Mouse (Mus musculus) regulatory T cell (primary cell): ENCODE measurements around the gene Ctsw.

ENCODE experiments used
- in situ Hi-C: fragments of 300-600 bp; cut with MboI, MseI; formaldehyde crosslinking; loops from one replicate; pipeline ENCODE4 v1.15.1; 2025; ENCODE audit warnings: high pct_unique_total_duplicates

Gene Ctsw

DNA sequence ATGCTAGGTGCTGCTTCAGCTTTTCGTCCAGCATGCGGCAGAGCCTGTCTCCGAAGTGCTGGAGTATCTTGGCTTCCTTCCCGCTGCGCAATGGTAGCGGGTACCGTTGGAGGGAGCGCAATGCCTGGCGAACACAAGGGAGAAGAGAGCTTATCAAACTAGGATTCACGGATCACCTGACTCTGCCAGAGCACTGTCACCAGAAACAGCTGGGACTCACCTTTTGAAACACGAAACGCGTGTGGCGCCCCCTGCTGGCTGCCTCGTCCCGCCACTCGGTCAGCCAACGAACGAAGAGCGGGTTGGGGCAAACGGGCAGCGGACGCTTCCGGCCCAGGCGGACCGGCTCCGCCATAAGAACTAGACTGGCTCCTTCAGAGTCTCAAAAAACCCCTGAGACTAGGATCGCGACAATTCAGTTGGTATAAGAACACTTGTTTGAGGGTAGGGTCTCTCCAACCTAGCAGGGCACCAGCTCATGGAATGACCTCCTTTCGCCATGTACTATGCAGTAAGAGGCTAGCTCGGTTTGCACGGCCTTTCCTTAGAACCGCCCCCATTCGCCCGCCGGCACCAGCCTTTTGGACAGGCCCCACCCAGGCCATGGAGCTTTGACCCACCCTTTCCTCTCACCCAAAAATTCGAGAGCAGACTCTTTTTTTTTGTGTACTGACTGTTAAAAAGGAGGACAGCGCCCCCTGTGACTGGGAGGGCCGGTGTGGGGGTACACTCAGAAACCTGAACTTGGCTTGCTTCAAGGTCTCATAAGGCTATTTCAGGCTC is 19.7 kb upstream of the Ctsw start, which contains the start of gene Mus81:
Gene Mus81 (minus strand): TSS at position 635 of the 783 bp plus-strand sequence.
- in situ Hi-C loops = no loop called here

DNA sequence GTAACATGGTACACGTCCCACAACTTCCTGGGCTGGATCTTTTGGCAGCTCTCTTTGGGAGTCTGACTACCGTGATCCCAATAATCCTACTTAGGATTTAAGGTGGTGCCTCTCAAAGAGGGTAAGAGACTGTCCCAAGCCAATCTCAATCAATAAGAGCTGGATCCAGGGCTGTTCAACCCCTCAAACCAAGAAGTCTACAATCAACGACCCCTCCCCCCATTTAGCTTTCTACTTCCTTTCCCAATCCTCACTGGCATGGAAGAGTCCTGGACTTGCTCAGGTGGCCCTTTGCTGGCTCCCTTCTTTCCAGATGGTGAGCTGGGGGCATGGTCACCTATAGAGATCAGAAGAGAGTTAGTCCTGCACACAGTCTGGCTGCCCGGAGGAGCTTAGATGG is 18.5 kb upstream of the Ctsw start:
- in situ Hi-C loops = no loop called here

DNA sequence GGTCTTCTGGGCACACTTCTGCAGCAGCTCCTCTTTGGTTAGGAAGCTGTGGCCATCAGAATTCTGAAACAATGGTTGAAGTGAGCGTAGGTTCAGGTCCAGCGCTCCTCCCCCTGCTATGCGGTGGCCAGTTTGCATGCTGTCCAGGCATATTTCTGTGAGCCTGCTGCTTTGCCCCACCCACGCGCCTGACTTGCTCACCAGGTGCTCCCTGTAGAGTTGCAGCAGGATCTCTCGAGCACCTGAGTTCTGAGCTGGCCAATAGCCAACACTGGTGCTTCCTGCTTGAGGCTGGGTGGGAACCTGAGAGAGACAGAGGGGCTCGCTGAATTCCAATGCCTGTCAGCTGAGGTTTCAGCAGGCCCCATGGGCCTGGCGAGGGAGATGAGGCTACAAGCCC is 18.0 kb upstream of the Ctsw start:
- in situ Hi-C loops = no loop called here

DNA sequence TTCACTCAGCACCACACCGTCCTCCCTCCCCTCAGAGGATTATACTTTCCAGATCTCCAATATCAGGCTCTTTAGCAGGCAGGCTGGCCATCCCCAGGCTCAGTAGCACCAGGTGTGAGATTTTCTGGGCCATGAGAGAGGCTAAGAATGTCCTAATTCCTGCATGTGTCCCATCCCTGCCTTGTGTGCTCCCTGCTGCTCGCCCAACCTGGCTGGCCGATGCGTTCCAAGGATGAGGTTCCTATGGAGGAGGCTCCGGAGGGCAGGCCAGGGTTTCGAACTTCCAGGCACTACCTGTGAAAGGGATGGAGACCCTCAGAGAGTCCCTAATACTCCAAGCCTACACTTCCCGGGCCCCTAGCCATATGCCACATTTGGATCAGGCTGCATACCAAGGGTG is 17.5 kb upstream of the Ctsw start:
- in situ Hi-C loops = no loop called here

DNA sequence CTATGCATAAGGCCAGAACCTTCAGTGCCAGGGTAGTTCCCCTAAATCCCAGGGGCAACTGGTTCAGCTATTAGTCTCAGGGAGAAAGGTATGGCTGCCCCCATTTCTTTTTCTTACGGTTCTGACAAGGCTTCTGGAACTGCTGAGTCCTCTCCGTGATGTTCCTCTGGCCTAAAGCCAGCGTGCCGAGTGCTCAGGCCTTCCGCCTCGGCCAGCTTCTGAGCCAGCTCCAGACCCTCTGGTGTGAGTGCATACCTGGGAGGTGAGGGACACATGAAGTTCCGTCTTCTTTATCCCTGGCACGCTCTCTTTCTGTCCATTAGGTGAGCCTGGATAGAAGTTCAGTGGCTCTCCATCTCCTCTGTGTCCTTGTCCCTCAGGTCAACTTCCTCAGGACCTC is 17.1 kb upstream of the Ctsw start:
- in situ Hi-C loops = no loop called here

DNA sequence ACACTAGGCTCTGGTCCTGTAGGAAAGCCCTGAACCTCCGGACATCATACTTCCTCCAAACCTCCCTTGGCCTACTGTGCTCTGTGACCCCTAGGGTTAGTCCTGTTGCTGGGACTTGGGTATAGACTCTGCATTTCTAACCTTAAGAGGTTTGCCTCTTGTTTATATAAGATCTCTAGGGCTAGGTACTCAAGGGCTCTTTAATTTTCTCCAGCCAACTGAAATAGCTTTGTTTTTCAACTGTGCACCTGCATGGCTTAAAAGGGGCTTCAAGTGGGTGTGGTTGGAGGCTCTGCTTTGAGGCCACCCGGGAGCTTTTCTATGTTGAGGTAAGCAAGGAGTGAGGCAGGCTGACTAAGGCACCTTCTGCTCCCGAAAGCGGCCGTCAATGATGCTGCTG is 16.2 kb upstream of the Ctsw start:
- in situ Hi-C loops = no loop called here

DNA sequence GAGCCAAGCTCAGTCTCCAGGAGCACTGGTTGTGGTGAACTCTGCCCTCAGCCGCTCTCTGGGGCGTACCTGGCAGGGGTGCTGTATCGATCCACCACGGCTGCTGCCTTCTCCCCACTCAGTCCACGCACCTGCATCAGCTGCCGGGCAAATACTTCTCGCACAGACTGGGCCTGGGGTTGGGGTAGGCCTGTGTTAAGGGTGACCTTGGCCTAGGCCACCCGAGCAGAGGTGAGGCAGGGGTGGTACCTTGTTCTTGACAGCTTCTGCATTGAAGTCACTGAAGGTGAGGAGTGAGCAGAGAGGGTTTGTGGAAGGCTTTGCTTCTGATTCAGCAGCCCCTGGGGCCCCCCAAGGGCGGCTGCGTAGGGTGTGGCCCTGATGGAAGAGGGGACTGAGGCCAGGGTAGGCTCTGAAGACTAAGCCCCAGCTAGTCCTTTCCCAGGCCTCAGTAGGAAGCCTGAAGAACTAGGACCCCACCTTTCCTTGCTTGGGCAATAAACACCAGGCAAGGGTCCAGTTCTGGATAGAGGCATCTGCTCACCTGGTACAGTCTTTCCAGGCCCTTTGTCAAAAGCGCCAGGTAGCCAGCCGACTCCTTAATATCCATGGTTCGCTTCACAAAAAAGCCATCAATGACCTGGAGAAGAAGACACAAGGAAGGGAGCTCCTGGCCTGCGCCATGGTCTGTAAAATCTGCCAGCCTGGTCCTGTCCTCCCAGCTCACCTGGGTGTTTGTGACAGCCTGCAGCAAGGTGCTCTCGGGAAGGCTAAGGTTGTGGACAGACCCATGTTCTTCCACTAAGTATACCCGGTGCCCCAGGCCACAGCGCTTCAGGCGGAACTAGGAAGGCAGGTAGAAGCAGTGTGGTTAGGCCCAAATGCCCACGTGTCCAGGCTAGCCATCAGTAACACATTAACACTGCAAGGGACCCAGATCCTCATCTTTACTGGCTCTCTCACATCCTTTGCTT is 15.4 kb upstream of the Ctsw start:
- in situ Hi-C loops = no loop called here

DNA sequence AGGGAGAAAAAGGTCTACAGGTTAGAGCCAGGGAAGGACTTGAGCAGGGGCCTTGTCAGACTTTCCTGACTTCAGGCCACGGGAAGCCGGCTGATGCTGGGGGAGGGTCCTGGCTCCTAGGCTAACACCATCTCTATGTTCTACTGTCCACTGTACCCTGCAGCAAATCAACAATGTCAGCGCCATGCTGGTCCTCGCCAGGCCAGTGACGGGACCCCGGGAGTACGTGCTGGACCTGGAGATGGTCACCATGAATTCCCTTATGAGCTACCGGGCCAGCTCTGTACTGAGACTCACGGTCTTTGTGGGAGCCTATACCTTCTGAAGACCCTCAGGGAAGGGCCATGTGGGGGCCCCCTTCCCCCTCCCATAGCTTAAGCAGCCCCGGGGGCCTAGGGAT is 13.1 kb upstream of the Ctsw start:
- in situ Hi-C loops = no loop called here

DNA sequence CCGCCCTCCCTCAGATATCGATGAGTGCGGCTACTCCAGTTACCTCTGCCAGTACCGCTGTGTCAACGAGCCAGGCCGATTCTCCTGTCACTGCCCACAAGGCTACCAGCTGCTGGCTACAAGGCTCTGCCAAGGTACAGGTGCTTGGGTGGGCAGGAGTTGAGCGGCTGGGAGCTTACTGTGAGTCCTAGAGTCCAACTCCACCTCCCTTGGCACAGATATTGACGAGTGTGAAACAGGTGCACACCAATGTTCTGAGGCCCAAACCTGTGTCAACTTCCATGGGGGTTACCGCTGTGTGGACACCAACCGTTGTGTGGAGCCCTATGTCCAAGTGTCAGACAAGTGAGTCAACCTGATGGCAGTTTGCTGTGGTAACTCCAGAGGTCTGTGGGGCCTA is 11.7 kb upstream of the Ctsw start:
- in situ Hi-C loops = no loop called here

DNA sequence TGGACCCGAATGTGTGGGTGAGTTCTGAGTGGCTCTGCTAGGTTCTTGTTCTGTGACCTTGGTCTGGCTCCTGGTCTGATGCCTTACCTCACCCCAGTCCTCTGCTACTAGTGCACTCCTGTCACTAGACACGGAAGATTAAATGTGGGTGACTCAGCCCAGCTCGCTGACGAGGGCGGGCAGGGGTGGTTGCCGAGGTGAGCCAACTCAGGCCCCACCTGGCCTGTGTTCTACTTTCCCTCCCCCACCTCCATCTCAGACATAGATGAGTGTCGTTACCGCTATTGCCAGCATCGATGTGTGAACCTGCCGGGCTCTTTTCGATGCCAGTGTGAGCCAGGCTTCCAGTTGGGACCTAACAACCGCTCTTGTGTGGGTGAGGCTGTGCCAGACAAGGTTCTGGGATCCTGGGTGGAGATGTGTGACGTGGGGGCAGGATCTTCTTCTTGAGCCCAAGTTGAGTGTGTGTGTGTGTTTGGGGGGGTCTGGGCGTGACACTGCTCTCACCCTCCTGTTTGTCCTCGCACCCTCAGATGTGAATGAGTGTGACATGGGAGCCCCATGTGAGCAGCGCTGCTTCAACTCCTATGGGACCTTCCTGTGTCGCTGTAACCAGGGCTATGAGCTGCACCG is 9.5 kb upstream of the Ctsw start:
- in situ Hi-C loops = no loop called here

DNA sequence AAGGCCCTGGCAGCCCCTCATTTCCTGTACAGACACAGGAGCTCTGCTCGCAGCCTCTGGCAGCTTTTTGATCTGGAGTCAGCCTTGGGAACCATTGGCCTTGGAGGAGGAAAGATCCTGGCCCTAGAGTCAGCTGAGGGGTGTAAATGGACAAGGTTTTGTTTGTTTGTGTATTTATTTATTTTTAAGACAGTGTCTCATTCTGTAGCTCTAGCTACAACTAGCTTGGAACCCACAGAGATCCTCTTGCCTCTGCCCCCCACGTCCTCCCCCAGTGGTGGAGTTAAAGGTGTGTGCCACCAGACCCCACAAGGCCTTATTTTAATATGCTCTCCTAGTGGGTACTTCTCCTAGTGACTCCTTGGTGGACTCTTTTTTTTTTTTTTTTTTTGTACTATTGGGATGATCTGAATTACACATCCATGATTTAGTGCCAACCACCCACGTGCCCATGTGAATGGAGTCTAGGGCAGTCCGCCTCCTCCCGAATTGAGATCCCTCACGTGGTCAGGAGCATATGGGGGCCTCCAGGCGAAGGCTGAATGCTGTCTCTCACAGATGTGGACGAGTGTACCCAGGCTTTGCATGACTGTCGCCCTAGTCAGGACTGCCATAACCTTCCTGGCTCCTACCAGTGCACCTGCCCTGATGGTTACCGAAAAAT is 8.8 kb upstream of the Ctsw start:
- in situ Hi-C loops = no loop called here

DNA sequence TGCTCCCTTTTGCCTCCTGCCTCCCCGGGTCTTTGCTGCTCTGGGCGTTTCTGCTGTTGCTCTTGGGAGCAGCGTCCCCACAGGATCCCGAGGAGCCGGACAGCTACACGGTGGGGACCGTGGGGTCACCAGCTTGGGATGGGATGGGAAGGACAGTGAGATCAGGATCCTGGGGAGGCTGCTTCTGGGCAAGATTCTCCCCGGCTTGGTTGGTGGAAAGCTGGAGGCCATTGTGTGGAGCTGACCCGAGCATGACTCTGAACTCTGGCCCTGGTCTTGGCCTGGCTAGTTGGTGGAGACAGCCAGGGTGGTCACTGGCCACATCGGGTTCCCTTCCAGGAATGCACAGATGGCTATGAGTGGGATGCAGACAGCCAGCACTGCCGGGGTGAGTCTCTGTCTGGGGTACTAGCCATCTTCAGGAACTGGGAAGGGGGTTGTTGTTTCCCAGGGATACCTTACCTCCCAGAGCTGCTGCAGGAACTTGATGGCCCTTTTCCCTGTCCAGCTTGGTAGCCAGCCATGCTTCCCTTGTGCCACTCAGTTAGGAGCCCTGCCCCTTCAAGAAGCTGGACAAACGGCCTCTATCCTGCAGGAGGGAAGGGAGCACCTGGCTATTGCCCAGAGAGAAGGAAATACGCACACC is 6.9 kb upstream of the Ctsw start:
- in situ Hi-C loops = no loop called here

DNA sequence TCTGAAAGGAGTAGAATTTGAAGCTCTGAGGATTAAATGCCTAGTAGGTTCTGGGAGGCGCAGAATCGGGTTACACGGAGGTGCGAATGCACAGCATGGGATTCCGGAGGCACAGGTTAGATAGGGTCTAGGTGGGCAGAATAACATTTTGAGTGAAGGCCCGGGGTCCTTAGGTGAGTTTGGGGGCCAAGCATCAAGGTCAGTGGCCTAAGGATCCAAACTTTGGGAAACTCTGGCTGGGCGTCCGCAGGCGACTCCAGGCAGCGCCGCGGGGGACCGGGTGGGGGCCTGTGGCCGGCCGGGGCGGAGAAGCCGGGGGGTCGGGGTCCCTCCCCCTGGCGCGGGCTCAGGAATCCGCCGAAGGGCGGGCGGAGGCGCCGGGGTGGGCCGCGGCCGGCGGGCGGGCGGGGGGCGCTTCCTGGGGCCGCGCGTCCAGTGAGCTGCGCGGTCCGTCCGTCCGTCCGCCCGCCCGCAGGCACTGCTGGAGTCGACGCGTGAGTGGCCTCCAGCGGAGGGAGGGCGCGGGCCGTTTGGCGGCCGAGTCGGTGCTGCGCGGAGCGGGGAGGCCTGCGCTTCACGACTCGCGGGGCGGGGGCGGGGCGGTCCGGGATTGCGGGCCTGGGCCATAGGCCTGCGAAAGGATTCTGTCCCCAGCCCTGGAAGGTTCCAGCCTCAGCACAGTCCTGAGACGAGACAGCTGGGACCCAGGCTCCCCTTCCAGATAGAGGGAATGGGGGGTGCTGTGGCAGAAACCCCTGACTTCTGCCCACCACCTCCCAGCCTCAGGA is 6.2 kb upstream of the Ctsw start:
- in situ Hi-C loops = no loop called here

DNA sequence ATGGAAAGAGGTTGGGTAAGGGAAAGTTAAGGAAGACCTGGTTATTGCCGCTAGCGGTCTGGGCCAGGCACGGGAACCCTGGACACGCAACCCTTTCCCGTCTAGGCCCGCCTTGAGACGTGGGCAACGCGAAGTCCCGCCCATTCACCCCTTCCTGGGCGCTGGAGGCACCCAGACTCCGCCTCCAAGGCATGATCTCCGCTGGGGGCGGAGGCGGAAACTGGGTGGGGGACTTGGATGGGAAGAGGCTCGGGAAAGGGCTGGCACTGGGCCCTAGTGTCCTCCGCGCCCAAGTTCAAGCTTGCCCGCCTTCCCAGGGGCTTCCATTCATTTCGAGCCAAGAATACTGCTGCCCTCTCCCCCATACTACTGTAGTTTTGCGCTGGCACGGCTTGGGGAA is 5.4 kb upstream of the Ctsw start, which contains the start of gene Efemp2:
Gene Efemp2 (plus strand): TSS at position 235 of the 400 bp plus-strand sequence.
- in situ Hi-C loops = no loop called here

DNA sequence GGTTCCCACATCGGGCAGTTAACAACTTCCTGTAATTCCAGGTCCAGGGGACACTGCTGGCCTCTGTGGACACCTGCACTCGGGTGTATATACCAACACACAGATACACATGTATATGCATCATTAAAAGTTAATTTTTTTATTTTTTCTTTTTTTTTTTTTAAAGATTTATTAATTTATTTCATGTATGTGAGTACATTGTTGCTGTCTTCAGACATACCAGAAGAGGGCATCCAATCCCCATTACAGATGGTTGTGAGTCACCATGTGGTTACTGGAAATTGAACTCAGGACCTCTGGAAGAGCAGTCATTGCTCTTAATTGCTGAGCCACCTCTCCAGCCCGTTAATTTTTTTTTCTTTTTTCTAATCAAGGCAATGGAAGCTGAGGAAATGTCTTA is 4.5 kb upstream of the Ctsw start:
- in situ Hi-C loops = no loop called here

DNA sequence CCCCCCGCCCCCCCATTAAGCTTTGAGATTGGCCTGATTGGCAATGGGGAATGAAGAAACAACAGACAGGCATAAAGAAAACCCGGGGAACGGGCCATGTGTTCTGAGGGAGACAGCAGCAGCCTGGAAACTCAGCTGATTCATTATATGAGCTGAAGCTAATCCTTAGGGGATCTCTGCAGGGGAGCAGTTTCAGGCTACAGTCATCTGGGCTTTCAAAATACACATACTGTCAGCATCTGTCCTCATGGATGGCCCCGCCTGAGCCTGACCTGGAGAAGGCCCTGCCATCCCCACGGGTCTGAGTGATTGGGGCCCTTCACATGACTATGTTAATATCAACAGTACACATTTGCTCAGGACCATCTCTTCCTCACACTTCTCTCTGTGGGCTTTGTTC is 3.5 kb upstream of the Ctsw start:
- in situ Hi-C loops = no loop called here

DNA sequence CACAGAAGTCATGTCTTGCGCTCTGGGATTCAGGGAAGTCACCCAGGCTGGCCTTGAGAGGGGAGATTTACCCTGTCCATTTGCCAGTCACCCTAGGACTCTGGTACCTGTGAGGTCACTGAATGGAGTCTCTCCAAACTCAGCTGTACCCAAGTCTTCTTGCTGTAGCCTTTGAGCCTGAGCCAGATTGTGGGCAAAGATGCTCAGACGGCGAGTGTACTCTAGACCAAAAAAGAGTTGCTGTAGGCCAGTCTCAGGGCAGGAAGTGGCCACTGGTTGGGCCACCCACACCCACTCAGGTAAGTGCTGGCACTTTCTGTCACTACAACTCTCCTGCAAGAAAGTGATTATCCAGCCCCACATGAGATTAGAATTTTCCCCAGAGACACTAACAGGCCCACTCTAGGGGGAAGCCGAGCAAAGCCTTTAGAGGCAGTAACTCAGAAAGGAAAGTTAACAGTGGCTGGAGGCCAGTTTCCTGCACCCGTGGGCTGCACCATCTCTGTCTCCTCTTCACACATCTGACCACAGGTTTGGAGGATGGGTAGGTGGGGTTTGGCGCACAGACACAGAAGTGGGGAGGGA is 1.3 kb downstream of the Ctsw start:
- in situ Hi-C loops = no loop called here

DNA sequence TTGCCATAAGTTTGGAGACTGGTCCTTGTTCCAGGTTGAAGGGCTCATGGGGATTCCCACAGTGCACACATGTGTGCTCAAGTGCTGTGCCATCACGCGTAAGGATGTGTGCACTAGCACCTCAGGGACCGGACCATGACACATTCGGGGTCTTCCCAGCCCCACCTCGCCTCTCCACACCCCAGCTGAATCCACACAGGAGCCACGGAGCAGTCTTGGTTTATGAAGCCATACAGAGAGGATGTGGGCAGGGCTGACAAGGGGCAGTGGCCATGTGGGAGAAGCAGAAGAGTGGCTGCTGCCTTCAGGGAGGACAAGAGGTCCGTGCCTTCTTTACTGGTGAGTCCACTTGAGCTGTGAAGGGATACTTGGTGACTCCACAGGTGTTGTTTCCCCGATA is 3.3 kb downstream of the Ctsw start:
- in situ Hi-C loops = no loop called here

DNA sequence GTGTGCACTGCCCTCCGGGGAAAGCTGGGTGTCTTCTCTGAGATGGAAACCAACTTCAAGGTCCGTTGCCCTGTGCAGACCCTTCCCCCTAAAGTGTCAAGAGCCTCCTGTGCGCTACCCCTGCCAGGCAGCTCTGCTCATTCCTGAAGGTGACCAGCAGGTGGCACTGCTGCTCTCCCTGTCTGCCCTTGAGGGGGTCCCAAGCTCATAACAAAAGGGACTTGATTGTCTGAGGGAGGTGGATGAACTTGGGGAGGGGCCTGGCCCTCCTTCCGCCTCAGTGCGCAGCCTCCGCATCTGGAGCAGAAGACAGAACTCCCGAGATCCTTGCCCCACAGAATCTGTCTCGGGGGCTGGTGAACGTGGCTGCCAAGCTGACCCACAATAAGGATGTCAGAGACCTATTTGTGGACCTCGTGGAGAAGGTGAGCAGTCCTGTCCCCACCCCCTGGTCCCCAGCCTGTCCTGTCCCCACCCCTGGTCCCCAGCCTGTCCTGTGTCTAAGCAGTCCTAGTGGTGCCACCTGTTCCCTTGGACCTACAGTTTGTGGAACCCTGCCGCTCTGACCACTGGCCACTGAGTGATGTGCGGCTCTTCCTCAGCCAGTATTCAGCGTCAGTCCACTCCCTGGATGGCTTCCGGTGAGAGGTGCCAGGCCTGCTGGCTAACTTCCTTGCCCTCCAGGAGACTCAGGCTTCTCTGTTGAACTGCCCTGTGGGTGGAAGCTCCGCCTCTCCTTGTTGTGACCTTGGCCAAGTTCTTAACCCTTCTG is 4.3 kb downstream of the Ctsw start:
- in situ Hi-C loops = no loop called here
